Mouse (Mus musculus): ENCODE data around the gene Dnaic1. TPM values are rescaled to one million over a fixed set of nuclear protein-coding genes. Genes with fewer than 3 reads are reported as not detected.

Gene Dnaic1
- polyA plus RNA-seq, 1 experiment from 2014 or later = 3.1 TPM

- Histone ChIP-seq H3K27ac (ENCODE audit: low read depth) (no peak overlapping the region), H3K36me3 (ENCODE audit: insufficient read depth) (no peaks in the 10 kb centered on the region), H3K4me1 (ENCODE audit: insufficient read depth) (0 out of 2 replicates have a peak, but pooled peaks cover 4% of the 10 kb centered on the region), H3K9me3 (ENCODE audit: low read depth, low read length) (no peaks in the 10 kb centered on the region), H3K9ac (no peak overlapping the region), H3K4me3 (ENCODE audit: low read depth, low read length) (no peak overlapping the region), H3K4me2 (no peak overlapping the region), H3K27me3 (ENCODE audit: insufficient read depth, low read length) (no peaks in the 10 kb centered on the region)
- WGBS = 25% methylated on average over 6 of the region's 6 CpGs
- DNase-seq (peak; percentile 87), ATAC-seq (ENCODE audit: insufficient read depth) (peak; percentile 31; the same call in 1 of the 2 replicates)
- TF ChIP-seq CTCF (IDR thresholded peaks at IDR 0.05; ENCODE audit: low read depth) = peak; percentile 79
Measured at GRCm38 (mm10) chr4:41552529-41552928, 17.0 kb upstream of the Dnaic1 start.

GRCm38 (mm10) chr4:41553116-41553515, 16.5 kb upstream of the Dnaic1 start:
- 0 out of 2 replicates have a peak, but pooled peaks cover 4% of the 10 kb centered on the region for H3K4me1 ChIP-seq (ENCODE audit: insufficient read depth)
- DNase-seq (no peak), ATAC-seq (ENCODE audit: insufficient read depth) (no peak)
- no peak overlapping the region for H3K4me2 ChIP-seq
- 69% methylated on average over 11 of the region's 11 CpGs for WGBS
- H3K27ac ChIP-seq (ENCODE audit: low read depth) = no peak overlapping the region
- TF ChIP-seq CTCF (IDR thresholded peaks at IDR 0.05; ENCODE audit: low read depth) = no peak
- no peaks in the 10 kb centered on the region for H3K9me3 ChIP-seq (ENCODE audit: low read depth, low read length)
- H3K36me3 ChIP-seq (ENCODE audit: insufficient read depth) = no peaks in the 10 kb centered on the region
- H3K9ac ChIP-seq = no peak overlapping the region
- no peaks in the 10 kb centered on the region for H3K27me3 ChIP-seq (ENCODE audit: insufficient read depth, low read length)
- H3K4me3 ChIP-seq (ENCODE audit: low read depth, low read length) = no peak overlapping the region

- no peaks in the 10 kb centered on the region for H3K27me3 ChIP-seq (ENCODE audit: insufficient read depth, low read length)
- 53% methylated on average over 14 of the region's 14 CpGs for WGBS
- peak; percentile 62 for DNase-seq
- 0 out of 2 replicates have a peak, but pooled peaks cover 4% of the 10 kb centered on the region for H3K4me1 ChIP-seq (ENCODE audit: insufficient read depth)
- H3K9me3 ChIP-seq (ENCODE audit: low read depth, low read length) = no peaks in the 10 kb centered on the region
- no peaks in the 10 kb centered on the region for H3K36me3 ChIP-seq (ENCODE audit: insufficient read depth)
- H3K4me2 ChIP-seq = no peak overlapping the region
- 0 out of 2 replicates have a peak, but pooled peaks have one; percentile 4 for TF ChIP-seq CTCF (IDR thresholded peaks at IDR 0.05; ENCODE audit: low read depth)
- H3K4me3 ChIP-seq (ENCODE audit: low read depth, low read length) = no peak overlapping the region
- peak overlapping the region; percentile 50; the same call in 1 of the 2 replicates for H3K27ac ChIP-seq (ENCODE audit: low read depth)
- no peak; the same call in 1 of the 2 replicates for ATAC-seq (ENCODE audit: insufficient read depth)
- no peak overlapping the region for H3K9ac ChIP-seq
Measured at GRCm38 (mm10) chr4:41554994-41555663, 14.4 kb upstream of the Dnaic1 start.

GRCm38 (mm10) chr4:41556311-41556953, 13.1 kb upstream of the Dnaic1 start:
- no peak for TF ChIP-seq CTCF (IDR thresholded peaks at IDR 0.05; ENCODE audit: low read depth)

GRCm38 (mm10) chr4:41557092-41557491, 12.5 kb upstream of the Dnaic1 start:
- Histone ChIP-seq H3K36me3 (ENCODE audit: insufficient read depth) (no peaks in the 10 kb centered on the region), H3K9ac (no peak overlapping the region), H3K4me3 (ENCODE audit: low read depth, low read length) (no peak overlapping the region), H3K4me1 (ENCODE audit: insufficient read depth) (0 out of 2 replicates have a peak, but pooled peaks cover 4% of the 10 kb centered on the region), H3K27me3 (ENCODE audit: insufficient read depth, low read length) (no peaks in the 10 kb centered on the region), H3K9me3 (ENCODE audit: low read depth, low read length) (no peaks in the 10 kb centered on the region), H3K27ac (ENCODE audit: low read depth) (no peak overlapping the region), H3K4me2 (no peak overlapping the region)
- TF ChIP-seq CTCF (IDR thresholded peaks at IDR 0.05; ENCODE audit: low read depth) = no peak
- no peak for DNase-seq
- no peak for ATAC-seq (ENCODE audit: insufficient read depth)
- WGBS = 53% methylated on average over 3 of the region's 3 CpGs

More at GRCm38 (mm10) chr4:41556311-41556953, 13.1 kb upstream of the Dnaic1 start:
- no peak for DNase-seq
- Histone ChIP-seq H3K9me3 (ENCODE audit: low read depth, low read length) (no peaks in the 10 kb centered on the region), H3K4me1 (ENCODE audit: insufficient read depth) (0 out of 2 replicates have a peak, but pooled peaks cover 4% of the 10 kb centered on the region), H3K4me2 (no peak overlapping the region), H3K9ac (no peak overlapping the region), H3K27me3 (ENCODE audit: insufficient read depth, low read length) (no peaks in the 10 kb centered on the region), H3K36me3 (ENCODE audit: insufficient read depth) (no peaks in the 10 kb centered on the region), H3K27ac (ENCODE audit: low read depth) (no peak overlapping the region), H3K4me3 (ENCODE audit: low read depth, low read length) (no peak overlapping the region)
- 46% methylated on average over 5 of the region's 5 CpGs for WGBS
- ATAC-seq (ENCODE audit: insufficient read depth) = no peak

GRCm38 (mm10) chr4:41563297-41563696, 6.3 kb upstream of the Dnaic1 start:
- no peak overlapping the region for H3K4me3 ChIP-seq (ENCODE audit: low read depth, low read length)
- WGBS = 84% methylated on average over 5 of the region's 5 CpGs
- H3K4me2 ChIP-seq = no peak overlapping the region
- no peak for DNase-seq
- peaks cover 3% of the 10 kb centered on the region; the same call in 1 of the 2 replicates for H3K4me1 ChIP-seq (ENCODE audit: insufficient read depth)
- no peak overlapping the region for H3K9ac ChIP-seq
- no peak for ATAC-seq (ENCODE audit: insufficient read depth)
- TF ChIP-seq CTCF (IDR thresholded peaks at IDR 0.05; ENCODE audit: low read depth) = no peak
- H3K36me3 ChIP-seq (ENCODE audit: insufficient read depth) = no peaks in the 10 kb centered on the region
- H3K9me3 ChIP-seq (ENCODE audit: low read depth, low read length) = no peaks in the 10 kb centered on the region
- no peaks in the 10 kb centered on the region for H3K27me3 ChIP-seq (ENCODE audit: insufficient read depth, low read length)
- H3K27ac ChIP-seq (ENCODE audit: low read depth) = no peak overlapping the region

- no peak for DNase-seq
- no peak overlapping the region for H3K4me2 ChIP-seq
- no peaks in the 10 kb centered on the region for H3K36me3 ChIP-seq (ENCODE audit: insufficient read depth)
- no peaks in the 10 kb centered on the region for H3K9me3 ChIP-seq (ENCODE audit: low read depth, low read length)
- no peak overlapping the region for H3K4me3 ChIP-seq (ENCODE audit: low read depth, low read length)
- H3K27ac ChIP-seq (ENCODE audit: low read depth) = no peak overlapping the region
- peaks cover 6% of the 10 kb centered on the region; the same call in 1 of the 2 replicates for H3K4me1 ChIP-seq (ENCODE audit: insufficient read depth)
- H3K27me3 ChIP-seq (ENCODE audit: insufficient read depth, low read length) = no peaks in the 10 kb centered on the region
- H3K9ac ChIP-seq = no peak overlapping the region
- no peak for TF ChIP-seq CTCF (IDR thresholded peaks at IDR 0.05; ENCODE audit: low read depth)
- WGBS = 4% methylated on average over 3 of the region's 3 CpGs
- no peak for ATAC-seq (ENCODE audit: insufficient read depth)
Measured at GRCm38 (mm10) chr4:41566123-41566522, 3.5 kb upstream of the Dnaic1 start.

All from lung, embryonic 14.5 days (tissue).